Mouse (Mus musculus) Patski (cell line): ENCODE results near the gene Cbr2. TPM values are rescaled to one million over a fixed set of nuclear protein-coding genes. Genes with fewer than 3 reads are reported as not detected.

Experiments
- ATAC-seq: fragments of 100-300 bp; one replicate; pipeline ENCODE4 v1.8.0; 2021
- CTCF ChIA-PET: fragments of 350-600 bp; sonication (Branson Sonifier 250); formaldehyde crosslinking; loops from one replicate; lab custom pipeline; 2022; ENCODE audit warnings: inconsistent platforms; lab: Charles Lee
- POLR2A ChIA-PET: fragments of 350-600 bp; sonication (Branson Sonifier 250); formaldehyde crosslinking; loops from one replicate; lab custom pipeline; 2022; ENCODE audit warnings: antibody characterized with exemption, inconsistent platforms; lab: Charles Lee
- DNase-seq: peaks from one replicate; pipeline ENCODE4 v3.0.0-alpha.2; 2011; ENCODE audit warnings: low read depth, low spot score
- H3K27me3 ChIP-seq: fragments of 371-371 bp; one replicate; pipeline ENCODE4 v1.5.1; 2021
- CTCF ChIP-seq: fragments of 100-300 bp; IDR thresholded peaks from one replicate; pipeline ENCODE4 v1.5.1; 2021
- in situ Hi-C: fragments of 300-500 bp; cut with MboI; formaldehyde crosslinking; loops from 3 replicates; pipeline ENCODE4 v1.11.1; 2018; ENCODE audit warnings: low pct_unique_long_range_greater_than_20kb, mixed read lengths
- polyA plus RNA-seq: library from polyadenylated mRNA; unstranded; gene quantifications from one replicate; pipeline ENCODE4 v1.2.3, GENCODE M21; 2021

Cbr2 gene
- polyA plus RNA-seq, 1 experiment from 2014 or later: 17.0 TPM

GRCm38 (mm10) chr11:120696568-120696967 is 35.3 kb downstream of the Cbr2 start:
- in situ Hi-C loops: no loop called here
- POLR2A ChIA-PET: no interaction called here
- DNase-seq: no peak
- CTCF ChIA-PET: interaction anchor here (1.6 to 1.9 kb wide), 2 partner anchors 23 to 65 kb away, joined by 3 to 4 read pairs; partner anchors contain the start of gene Aspscr1
- TF ChIP-seq CTCF: no peak
- no peak for ATAC-seq
- no peaks in the 10 kb centered on the region for H3K27me3 ChIP-seq

- ChIA-PET POLR2A (no interaction called here), CTCF (no interaction called here)
- no peaks in the 10 kb centered on the region for H3K27me3 ChIP-seq
- no peak for TF ChIP-seq CTCF
- in situ Hi-C loops: no loop called here
- no peak for DNase-seq
- ATAC-seq: no peak
Observed at GRCm38 (mm10) chr11:120695641-120696040, 36.3 kb downstream of the Cbr2 start.

GRCm38 (mm10) chr11:120695184-120695583 is 36.7 kb downstream of the Cbr2 start:
- ChIA-PET POLR2A (no interaction called here), CTCF (no interaction called here)
- DNase-seq: no peak
- in situ Hi-C loops: no loop called here
- no peak for ATAC-seq
- no peaks in the 10 kb centered on the region for H3K27me3 ChIP-seq
- TF ChIP-seq CTCF: no peak

- no peak for TF ChIP-seq CTCF
- in situ Hi-C loops: no loop called here
- ATAC-seq: no peak
- no peak for DNase-seq
- no peaks in the 10 kb centered on the region for H3K27me3 ChIP-seq
- ChIA-PET CTCF (interaction anchor here (0.7 to 0.8 kb wide), 2 partner anchors 19 to 27 kb away, joined by 3 read pairs; no protein-coding TSS in a partner anchor), POLR2A (interaction anchor here (2.3 kb wide), 1 partner anchor 10 kb away, joined by 5 read pairs; no protein-coding TSS in a partner anchor)
Observed at GRCm38 (mm10) chr11:120693461-120693860, 38.5 kb downstream of the Cbr2 start.

- no peak for ATAC-seq
- CTCF ChIA-PET: interaction anchor here (0.7 to 1.3 kb wide), 3 partner anchors 16 to 26 kb away, joined by 3 read pairs; no protein-coding TSS in a partner anchor
- no peaks in the 10 kb centered on the region for H3K27me3 ChIP-seq
- TF ChIP-seq CTCF: no peak
- DNase-seq: no peak
- in situ Hi-C loops: no loop called here
- POLR2A ChIA-PET: interaction anchor here (2.3 kb wide), 1 partner anchor 9 kb away, joined by 5 read pairs; no protein-coding TSS in a partner anchor
Observed at GRCm38 (mm10) chr11:120692471-120693011, 39.4 kb downstream of the Cbr2 start.

GRCm38 (mm10) chr11:120689365-120689764 is 42.5 kb downstream of the Cbr2 start:
- H3K27me3 ChIP-seq: no peaks in the 10 kb centered on the region
- in situ Hi-C loops: no loop called here
- no peak for DNase-seq
- ATAC-seq: no peak
- CTCF ChIA-PET: interaction anchor here (1.2 kb wide), 1 partner anchor 12 kb away, joined by 3 read pairs; no protein-coding TSS in a partner anchor
- POLR2A ChIA-PET: no interaction called here
- TF ChIP-seq CTCF: no peak

GRCm38 (mm10) chr11:120686650-120687272 is 45.2 kb downstream of the Cbr2 start:
- in situ Hi-C loops: no loop called here
- H3K27me3 ChIP-seq: no peaks in the 10 kb centered on the region
- TF ChIP-seq CTCF: no peak
- DNase-seq (no peak), ATAC-seq (no peak)
- POLR2A ChIA-PET: no interaction called here
- CTCF ChIA-PET: no interaction called here

GRCm38 (mm10) chr11:120684660-120685059 is 47.3 kb downstream of the Cbr2 start:
- no peaks in the 10 kb centered on the region for H3K27me3 ChIP-seq
- POLR2A ChIA-PET: interaction anchor here (1.5 to 1.6 kb wide), 2 partner anchors 8 to 10 kb away, joined by 4 to 5 read pairs; no protein-coding TSS in a partner anchor
- in situ Hi-C loops: no loop called here
- ATAC-seq (no peak), DNase-seq (no peak)
- CTCF ChIA-PET: interaction anchor here (1.2 to 2.2 kb wide), 2 partner anchors 13 to 26 kb away, joined by 4 read pairs; no protein-coding TSS in a partner anchor
- TF ChIP-seq CTCF: no peak

GRCm38 (mm10) chr11:120684086-120684485 is 47.8 kb downstream of the Cbr2 start:
- H3K27me3 ChIP-seq: no peaks in the 10 kb centered on the region
- ATAC-seq (no peak), DNase-seq (no peak)
- POLR2A ChIA-PET: interaction anchor here (1.5 kb wide), 1 partner anchor 9 kb away, joined by 5 read pairs; no protein-coding TSS in a partner anchor
- TF ChIP-seq CTCF: no peak
- CTCF ChIA-PET: interaction anchor here (1.2 to 2.2 kb wide), 2 partner anchors 14 to 25 kb away, joined by 4 read pairs; no protein-coding TSS in a partner anchor
- in situ Hi-C loops: no loop called here

GRCm38 (mm10) chr11:120683536-120683935 is 48.4 kb downstream of the Cbr2 start:
- DNase-seq: no peak
- in situ Hi-C loops: no loop called here
- ATAC-seq: no peak
- H3K27me3 ChIP-seq: no peaks in the 10 kb centered on the region
- ChIA-PET POLR2A (interaction anchor here (1.5 kb wide), 1 partner anchor 9 kb away, joined by 5 read pairs; no protein-coding TSS in a partner anchor), CTCF (interaction anchor here (2.2 kb wide), 1 partner anchor 25 kb away, joined by 4 read pairs; no protein-coding TSS in a partner anchor)
- no peak for TF ChIP-seq CTCF

- CTCF ChIA-PET: no interaction called here
- no peak for ATAC-seq
- no peak for DNase-seq
- POLR2A ChIA-PET: no interaction called here
- in situ Hi-C loops: no loop called here
- no peaks in the 10 kb centered on the region for H3K27me3 ChIP-seq
- no peak for TF ChIP-seq CTCF
Observed at GRCm38 (mm10) chr11:120682683-120683082, 49.2 kb downstream of the Cbr2 start.
